28 mouse cellular contexts compared by ENCODE assay signal in genomic region chr4:89361316-89361715, GRCm38 (mm10). TPM values are rescaled to one million over a fixed set of nuclear protein-coding genes. Genes with fewer than 3 reads are reported as not detected.
"Had no signal": no experiment of that assay in that cellular context is flagged by ENCODE, and none has a peak within 500 bp of the region (broad histone marks: within the 10 kb centered on the region; RNA-seq: fewer than 3 reads in every experiment).

No protein-coding gene starts in this region.

- H3K36me3 ChIP-seq: embryonic facial prominence, embryonic 10.5 days; embryonic facial prominence, embryonic 12.5 days; embryonic facial prominence, embryonic 13.5 days; embryonic facial prominence, embryonic 15.5 days; forebrain, embryonic 10.5 days; forebrain, embryonic 12.5 days; forebrain, embryonic 15.5 days; heart, embryonic 10.5 days; heart, embryonic 12.5 days had no signal

- H3K4me1 ChIP-seq: embryonic facial prominence, embryonic 10.5 days; embryonic facial prominence, embryonic 12.5 days; embryonic facial prominence, embryonic 13.5 days; embryonic facial prominence, embryonic 15.5 days; forebrain, embryonic 10.5 days; forebrain, embryonic 12.5 days; forebrain, embryonic 13.5 days; forebrain, embryonic 15.5 days had no signal

- H3K4me3 ChIP-seq: embryonic facial prominence, embryonic 10.5 days; embryonic facial prominence, embryonic 12.5 days; embryonic facial prominence, embryonic 13.5 days; embryonic facial prominence, embryonic 15.5 days; erythroblast, embryonic 14.5 days; forebrain, embryonic 10.5 days; forebrain, embryonic 12.5 days; forebrain, embryonic 13.5 days; forebrain, embryonic 15.5 days; gastrocnemius, adult 2 months; heart, adult 2 months; heart, embryonic 10.5 days; heart, embryonic 12.5 days had no signal

- H3K9me3 ChIP-seq: embryonic facial prominence, embryonic 10.5 days; embryonic facial prominence, embryonic 12.5 days; embryonic facial prominence, embryonic 13.5 days; embryonic facial prominence, embryonic 15.5 days; forebrain, embryonic 10.5 days; forebrain, embryonic 12.5 days; forebrain, embryonic 13.5 days; forebrain, embryonic 15.5 days; heart, embryonic 10.5 days; heart, embryonic 12.5 days had no signal

- ATAC-seq: forebrain, embryonic 13.5 days; forebrain, embryonic 14.5 days; forebrain, embryonic 15.5 days; forebrain, embryonic 16.5 days; forebrain, postnatal 0 days had no signal

- H3K4me2 ChIP-seq: embryonic facial prominence, embryonic 12.5 days; embryonic facial prominence, embryonic 13.5 days; embryonic facial prominence, embryonic 15.5 days; forebrain, embryonic 12.5 days; forebrain, embryonic 13.5 days; forebrain, embryonic 15.5 days; heart, embryonic 11.5 days; heart, embryonic 12.5 days had no signal

- DNase-seq: cerebellum, postnatal 14 days; cerebellum, postnatal 25 days; cerebellum, postnatal 36 days; embryo, embryonic 11 days; forebrain, postnatal 0 days; gastrocnemius, adult 2 months; gastrocnemius, postnatal 10 days; gastrocnemius, postnatal 14 days; gastrocnemius, postnatal 25 days; gastrocnemius, postnatal 36 days; heart, adult 18-20 months; heart, adult 2 months had no signal

- H3K9ac ChIP-seq: embryonic facial prominence, embryonic 12.5 days; embryonic facial prominence, embryonic 13.5 days; embryonic facial prominence, embryonic 15.5 days; forebrain, embryonic 12.5 days; forebrain, embryonic 13.5 days; forebrain, embryonic 15.5 days; forebrain, postnatal 0 days; heart, embryonic 12.5 days had no signal

- H3K27me3 ChIP-seq: embryonic facial prominence, embryonic 12.5 days; embryonic facial prominence, embryonic 13.5 days; embryonic facial prominence, embryonic 15.5 days; forebrain, embryonic 12.5 days; forebrain, embryonic 13.5 days; forebrain, embryonic 15.5 days had no signal

- H3K27ac ChIP-seq: embryonic facial prominence, embryonic 10.5 days; embryonic facial prominence, embryonic 12.5 days; embryonic facial prominence, embryonic 13.5 days; embryonic facial prominence, embryonic 15.5 days; forebrain, embryonic 10.5 days; forebrain, embryonic 12.5 days; forebrain, embryonic 13.5 days; forebrain, embryonic 15.5 days; gastrocnemius, adult 2 months; heart, adult 2 months; heart, embryonic 10.5 days had no signal

RNA-seq across cellular contexts. Expression of gene Cdkn2b, which starts 50.5 kb away (rescaled TPM):
- total RNA-seq: common myeloid progenitor, adult 5-6 weeks; granulocyte monocyte progenitor cell, adult 5-6 weeks had no signal
- polyA plus RNA-seq: erythroblast, embryonic 14.5 days had no signal
